7 mouse cellular contexts compared by ENCODE assay signal in genomic region chr12:77092741-77093140, GRCm38 (mm10).
DNase-seq lines count a peak whose midpoint lies in the region; ATAC-seq and TF ChIP-seq lines count a peak whose summit lies in the region.

No protein-coding gene starts in this region.

- no peaks in the 10 kb centered on the region for H3K27me3 ChIP-seq in lung, postnatal 0 days (replicated peaks; ENCODE audit: insufficient read depth, low read length)
- no peaks in the 10 kb centered on the region for H3K27me3 ChIP-seq in forebrain, embryonic 13.5 days

- ATAC-seq in lung, postnatal 0 days: peak; percentile 57
- ATAC-seq in forebrain, embryonic 13.5 days: no peak

- no peak for TF ChIP-seq CTCF in lung, postnatal 0 days (IDR thresholded peaks at IDR 0.05)

- DNase-seq in left cerebral cortex, postnatal 10 days (ENCODE audit: extremely low spot score in 1 of 2, low spot score in 2 of 2): peak; percentile 9 to 84
- no peak for DNase-seq in left cerebral cortex, adult 11 months (ENCODE audit: low spot score)
- peak; percentile 22 for DNase-seq in cerebellum, adult 11-12 months
- peak; percentile 48 for DNase-seq in kidney, adult 9 months
- DNase-seq in lung, postnatal 0 days (ENCODE audit: low spot score): peak; percentile 70
- no peak for DNase-seq in adrenal gland, postnatal 36 days

- H3K9ac ChIP-seq in lung, postnatal 0 days (replicated peaks; ENCODE audit: low read depth): no peak overlapping the region
- H3K9ac ChIP-seq in forebrain, embryonic 13.5 days: no peak overlapping the region

- H3K9me3 ChIP-seq in lung, postnatal 0 days (ENCODE audit: low read length): no peaks in the 10 kb centered on the region
- no peaks in the 10 kb centered on the region for H3K9me3 ChIP-seq in forebrain, embryonic 13.5 days (replicated peaks)

- H3K4me3 ChIP-seq in lung, postnatal 0 days (ENCODE audit: low read depth, low read length): no peak overlapping the region
- H3K4me3 ChIP-seq in forebrain, embryonic 13.5 days: no peak overlapping the region

- TF ChIP-seq EP300 in lung, postnatal 0 days (IDR thresholded peaks at IDR 0.05): 0 out of 2 replicates have a peak, but pooled peaks have one; percentile 8

- no peaks in the 10 kb centered on the region for H3K36me3 ChIP-seq in lung, postnatal 0 days (ENCODE audit: insufficient read depth, low read length)
- no peaks in the 10 kb centered on the region for H3K36me3 ChIP-seq in forebrain, embryonic 13.5 days (ENCODE audit: poor library complexity, severe bottlenecking)

- WGBS in lung, postnatal 0 days: 16% methylated on average over 3 of the region's 3 CpGs
- 62% methylated on average over 3 of the region's 3 CpGs for WGBS in forebrain, embryonic 13.5 days

- intact Hi-C loops in left cerebral cortex, postnatal 10 days (cut with DNase I): no loop called here

- H3K27ac ChIP-seq in lung, postnatal 0 days (ENCODE audit: low read length): peak overlapping the region; percentile 4; the same call in 1 of the 2 replicates
- H3K27ac ChIP-seq in forebrain, embryonic 13.5 days: no peak overlapping the region

- H3K4me1 ChIP-seq in lung, postnatal 0 days (ENCODE audit: insufficient read depth, low read depth, low read length): peaks cover 6% of the 10 kb centered on the region; the same call in 1 of the 2 replicates
- H3K4me1 ChIP-seq in forebrain, embryonic 13.5 days: no peaks in the 10 kb centered on the region

- H3K4me2 ChIP-seq in lung, postnatal 0 days (replicated peaks; ENCODE audit: low read depth, low read length): no peak overlapping the region
- no peak overlapping the region for H3K4me2 ChIP-seq in forebrain, embryonic 13.5 days

Comparison
In these comparisons a context has a peak if more than half of its experiments do, and no peak if none do; other contexts are left out.
1. DNase-seq: peak in left cerebral cortex, postnatal 10 days (2 of 2), cerebellum, adult 11-12 months (single experiment), kidney, adult 9 months (single experiment) and lung, postnatal 0 days (single experiment); none in left cerebral cortex, adult 11 months (single experiment) and adrenal gland, postnatal 36 days (0 of 2).